Mouse (Mus musculus): Measurements from ENCODE around the gene Ly75. TPM values are rescaled to one million over a fixed set of nuclear protein-coding genes. Genes with fewer than 3 reads are reported as not detected.
A peak's percentile ranks its signal among the peaks of the same experiment; 100 is the strongest.

Ly75 gene
- polyA plus RNA-seq, 1 experiment from 2014 or later, result 0.41 TPM

DNA sequence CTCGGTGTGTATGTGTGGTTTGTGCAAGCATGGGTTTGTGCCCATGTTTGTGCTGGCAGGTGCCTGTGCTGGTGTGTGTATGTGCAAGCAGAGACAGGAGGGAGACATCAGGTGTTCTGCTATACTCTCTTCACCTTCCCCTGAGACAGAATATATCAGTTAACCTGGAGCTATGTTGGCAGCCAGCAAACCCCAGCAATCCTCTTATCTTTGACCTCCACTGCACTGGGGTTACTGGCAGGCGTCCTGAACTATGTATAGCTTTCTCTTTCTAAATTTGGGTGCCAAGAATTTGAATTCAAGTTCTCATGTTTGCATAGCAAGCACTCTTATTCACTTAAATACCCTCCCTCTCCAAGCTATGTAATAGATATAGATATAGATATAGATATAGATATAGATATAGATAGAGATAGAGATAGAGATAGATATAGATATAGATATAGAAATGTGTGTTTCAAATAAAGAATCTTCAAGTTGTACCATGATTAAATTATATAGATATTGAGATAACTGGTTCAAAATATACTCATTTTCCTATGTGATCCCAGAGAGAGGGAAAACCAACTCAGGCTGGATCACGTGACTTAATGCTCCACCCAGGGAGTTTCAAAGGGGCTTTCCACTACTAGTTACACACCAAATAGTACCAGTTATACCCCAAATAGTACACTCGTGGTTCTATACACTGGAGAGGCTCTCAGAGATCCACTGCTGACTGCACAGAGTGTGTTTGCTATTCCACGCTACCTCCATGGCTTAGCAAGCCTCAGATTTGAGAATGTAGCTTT is 17.1 kb downstream of the Ly75 start:
- Histone ChIP-seq H3K4me2 (ENCODE audit: low read length) (no peak overlapping the region), H3K4me1 (ENCODE audit: control insufficient read depth, insufficient read depth, low read length) (no peaks in the 10 kb centered on the region), H3K9ac (ENCODE audit: low read length) (no peak overlapping the region), H3K36me3 (ENCODE audit: control insufficient read depth, insufficient read depth, low read length) (no peaks in the 10 kb centered on the region), H3K4me3 (ENCODE audit: low read depth, low read length) (no peak overlapping the region), H3K27ac (ENCODE audit: low read depth, low read length) (no peak overlapping the region), H3K9me3 (replicated peaks; ENCODE audit: control insufficient read depth, low read length) (no peaks in the 10 kb centered on the region), H3K27me3 (replicated peaks; ENCODE audit: control insufficient read depth, insufficient read depth, low read length) (no peaks in the 10 kb centered on the region)
- DNase-seq (ENCODE audit: low spot score), result no peak
- 79% methylated on average over 5 of the region's 5 CpGs for WGBS
- no peak for ATAC-seq

DNA sequence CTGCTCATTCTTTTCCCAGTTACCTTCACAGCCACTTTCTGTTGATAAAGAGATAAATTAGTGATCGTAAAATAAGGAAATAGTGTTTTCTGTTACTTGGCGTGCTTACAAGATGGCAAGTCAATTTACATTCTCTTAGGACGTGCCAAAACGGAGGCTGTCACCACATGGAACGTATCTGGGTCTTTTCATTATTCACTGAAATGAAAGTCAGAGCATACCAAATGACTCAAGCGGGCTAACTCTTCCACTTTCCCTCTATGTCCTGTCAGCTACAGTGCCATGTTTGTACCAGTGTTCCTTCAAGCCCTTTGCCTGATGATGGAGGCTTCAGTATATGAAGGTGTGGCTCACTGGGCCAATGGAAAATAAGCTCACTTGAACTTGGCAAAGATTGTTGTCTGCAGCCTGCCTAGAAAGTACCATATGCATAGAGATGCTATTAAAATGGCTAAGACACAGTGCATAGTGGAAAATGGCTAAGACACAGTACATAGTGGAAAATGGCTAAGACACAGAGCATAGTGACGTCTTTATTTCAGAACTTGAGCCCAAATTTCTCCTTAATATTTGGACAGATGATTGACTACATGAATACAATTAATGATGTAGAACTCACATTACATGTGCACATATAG is 17.8 kb downstream of the Ly75 start:
- Histone ChIP-seq H3K27me3 (replicated peaks; ENCODE audit: control insufficient read depth, insufficient read depth, low read length) (no peaks in the 10 kb centered on the region), H3K36me3 (ENCODE audit: control insufficient read depth, insufficient read depth, low read length) (no peaks in the 10 kb centered on the region), H3K4me2 (ENCODE audit: low read length) (no peak overlapping the region), H3K9ac (ENCODE audit: low read length) (no peak overlapping the region), H3K4me1 (ENCODE audit: control insufficient read depth, insufficient read depth, low read length) (no peaks in the 10 kb centered on the region), H3K4me3 (ENCODE audit: low read depth, low read length) (no peak overlapping the region), H3K27ac (ENCODE audit: low read depth, low read length) (no peak overlapping the region), H3K9me3 (replicated peaks; ENCODE audit: control insufficient read depth, low read length) (no peaks in the 10 kb centered on the region)
- DNase-seq (ENCODE audit: low spot score), result peak; percentile 59
- 68% methylated on average over 7 of the region's 7 CpGs for WGBS
- peak; percentile 71; the same call in 1 of the 2 replicates for ATAC-seq

DNA sequence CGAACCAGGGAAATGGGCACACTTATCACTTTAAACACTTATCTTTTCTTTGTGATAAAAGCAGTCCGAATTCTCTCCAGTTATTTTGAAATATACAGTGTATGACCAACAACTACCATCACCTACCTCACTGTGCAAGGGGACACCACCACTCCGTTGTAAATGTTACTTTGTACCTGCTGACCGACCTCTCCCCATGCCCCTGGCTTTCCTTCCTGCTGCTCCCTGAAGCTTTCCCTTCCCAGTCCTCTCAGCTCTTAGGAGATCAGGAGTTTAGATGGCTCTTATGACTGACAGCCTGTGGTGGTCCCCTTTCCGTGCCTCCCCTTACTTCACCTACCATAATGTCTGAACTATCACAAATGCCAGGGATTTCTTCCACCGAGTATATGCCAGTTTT is 21.0 kb downstream of the Ly75 start:
- Histone ChIP-seq H3K27me3 (replicated peaks; ENCODE audit: control insufficient read depth, insufficient read depth, low read length) (no peaks in the 10 kb centered on the region), H3K4me2 (ENCODE audit: low read length) (no peak overlapping the region), H3K9me3 (replicated peaks; ENCODE audit: control insufficient read depth, low read length) (no peaks in the 10 kb centered on the region), H3K27ac (ENCODE audit: low read depth, low read length) (no peak overlapping the region), H3K9ac (ENCODE audit: low read length) (no peak overlapping the region), H3K36me3 (ENCODE audit: control insufficient read depth, insufficient read depth, low read length) (no peaks in the 10 kb centered on the region), H3K4me1 (ENCODE audit: control insufficient read depth, insufficient read depth, low read length) (no peaks in the 10 kb centered on the region), H3K4me3 (ENCODE audit: low read depth, low read length) (no peak overlapping the region)
- ATAC-seq, result no peak
- no peak for DNase-seq (ENCODE audit: low spot score)
- WGBS, result 89% methylated on average over 6 of the region's 6 CpGs

DNA sequence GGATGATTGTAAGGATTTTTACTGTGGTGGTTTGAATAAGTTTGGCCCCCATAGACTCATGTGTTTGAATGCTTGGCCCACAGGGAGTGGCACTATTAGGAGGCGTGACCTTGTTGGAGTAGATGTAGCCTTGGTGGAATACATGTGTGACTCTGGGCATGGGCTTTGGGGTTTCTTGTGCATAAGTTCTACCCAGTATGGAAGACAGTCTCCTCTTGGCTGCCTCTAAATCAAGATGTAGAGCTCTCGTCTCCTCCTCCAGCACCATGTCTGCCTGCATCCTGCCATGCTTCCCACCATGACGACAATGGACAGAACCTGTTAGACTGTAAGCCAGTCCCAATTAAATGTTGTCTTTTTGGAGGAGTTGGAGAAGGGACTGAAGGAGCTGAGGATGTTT is 23.3 kb downstream of the Ly75 start:
- Histone ChIP-seq H3K27me3 (replicated peaks; ENCODE audit: control insufficient read depth, insufficient read depth, low read length) (no peaks in the 10 kb centered on the region), H3K4me1 (ENCODE audit: control insufficient read depth, insufficient read depth, low read length) (peaks cover 4% of the 10 kb centered on the region; the same call in 1 of the 2 replicates), H3K36me3 (ENCODE audit: control insufficient read depth, insufficient read depth, low read length) (no peaks in the 10 kb centered on the region), H3K4me2 (ENCODE audit: low read length) (no peak overlapping the region), H3K9ac (ENCODE audit: low read length) (no peak overlapping the region), H3K9me3 (replicated peaks; ENCODE audit: control insufficient read depth, low read length) (no peaks in the 10 kb centered on the region), H3K4me3 (ENCODE audit: low read depth, low read length) (no peak overlapping the region), H3K27ac (ENCODE audit: low read depth, low read length) (no peak overlapping the region)
- WGBS, result 97% methylated on average over 3 of the region's 3 CpGs
- ATAC-seq (no peak), DNase-seq (ENCODE audit: low spot score) (no peak)

DNA sequence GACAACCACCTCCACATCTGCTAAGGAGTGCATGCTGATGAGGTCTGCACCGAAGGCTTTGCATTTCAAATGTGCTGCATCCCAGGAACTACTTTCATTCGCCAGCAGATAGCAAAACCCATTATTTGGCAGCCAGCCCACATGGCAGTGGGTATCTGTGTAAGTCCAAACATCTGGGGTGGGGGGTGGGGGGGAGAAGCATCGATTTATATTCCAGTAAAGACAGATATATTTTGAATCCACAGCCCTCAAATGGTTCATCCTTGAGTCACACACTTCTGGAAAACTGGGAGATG is 27.8 kb downstream of the Ly75 start:
- H3K27me3 ChIP-seq (replicated peaks; ENCODE audit: control insufficient read depth, insufficient read depth, low read length), result no peaks in the 10 kb centered on the region
- H3K36me3 ChIP-seq (ENCODE audit: control insufficient read depth, insufficient read depth, low read length), result no peaks in the 10 kb centered on the region
- H3K27ac ChIP-seq (ENCODE audit: low read depth, low read length), result no peak overlapping the region
- H3K4me3 ChIP-seq (ENCODE audit: low read depth, low read length), result 0 out of 2 replicates have a peak overlapping the region, but pooled peaks have one; percentile 2
- WGBS, result 28% methylated on average over 3 of the region's 3 CpGs
- DNase-seq (ENCODE audit: low spot score), result peak; percentile 35
- peak overlapping the region; percentile 28; the same call in 1 of the 2 replicates for H3K4me2 ChIP-seq (ENCODE audit: low read length)
- no peak overlapping the region for H3K9ac ChIP-seq (ENCODE audit: low read length)
- no peaks in the 10 kb centered on the region for H3K9me3 ChIP-seq (replicated peaks; ENCODE audit: control insufficient read depth, low read length)
- peak; percentile 15; the same call in 1 of the 2 replicates for ATAC-seq
- peaks cover 7% of the 10 kb centered on the region; the same call in 1 of the 2 replicates for H3K4me1 ChIP-seq (ENCODE audit: control insufficient read depth, insufficient read depth, low read length)

DNA sequence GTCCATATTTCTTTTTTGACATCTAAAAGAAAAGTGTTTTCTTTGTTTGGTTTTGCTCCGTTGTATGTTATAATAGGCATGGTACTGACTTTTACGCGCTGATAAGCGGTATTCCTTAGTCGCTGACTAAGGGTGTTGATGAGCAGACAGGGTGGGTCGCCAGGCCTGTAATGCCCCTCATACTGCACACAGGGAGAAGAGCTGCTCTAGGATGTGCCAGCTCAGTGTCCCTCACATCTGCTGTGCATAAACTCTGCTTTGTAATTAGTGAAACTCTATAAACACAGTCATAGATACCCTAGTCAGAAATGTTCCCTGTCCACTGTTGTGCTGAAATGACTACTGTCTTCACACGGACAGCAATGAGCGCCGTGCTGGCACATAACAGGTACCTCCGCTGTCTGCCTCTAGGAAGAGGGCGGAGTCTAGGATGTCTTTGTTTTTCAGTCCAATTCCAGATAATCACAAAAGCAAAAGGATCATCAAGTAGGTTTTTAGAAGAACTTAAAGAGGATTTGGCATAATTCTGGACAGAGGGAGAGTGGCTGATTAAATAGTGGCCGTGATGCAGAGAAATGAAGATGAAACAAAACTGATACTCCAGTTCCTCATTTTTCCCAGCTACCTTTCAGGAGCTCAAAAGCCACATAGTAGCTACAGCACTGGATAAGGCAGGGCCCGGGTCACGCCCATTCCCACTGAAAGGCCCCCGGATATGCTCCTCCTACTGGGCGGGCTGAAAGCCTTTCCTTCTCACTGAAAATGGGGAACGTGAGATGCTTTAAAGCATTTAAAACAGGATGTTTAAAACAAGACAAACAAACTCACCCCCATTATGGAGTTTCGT is 28.3 kb downstream of the Ly75 start:
- WGBS, result 59% methylated on average over 18 of the region's 18 CpGs
- ATAC-seq, result no peak

DNA sequence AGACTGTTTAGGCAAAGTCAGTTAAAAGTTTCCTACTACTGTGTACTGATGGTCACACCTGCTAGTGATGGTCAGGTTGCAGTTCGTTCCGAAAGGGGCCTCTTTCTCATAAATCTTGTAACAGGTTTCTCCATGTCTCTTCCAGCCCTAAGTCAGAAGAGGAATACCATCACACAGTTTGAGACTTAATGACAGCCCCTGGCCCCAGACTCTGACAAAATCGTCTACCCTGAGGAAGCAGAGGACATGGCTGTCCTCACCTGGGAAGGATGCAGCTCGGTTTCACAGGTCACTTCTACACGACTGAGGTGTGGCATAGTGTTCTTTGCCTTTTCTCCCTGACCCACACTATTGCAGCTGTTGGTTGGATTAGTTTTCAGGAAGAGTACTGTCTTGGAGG is 30.8 kb downstream of the Ly75 start:
- H3K27me3 ChIP-seq (replicated peaks; ENCODE audit: control insufficient read depth, insufficient read depth, low read length), result 0 out of 2 replicates have a peak, but pooled peaks cover 2% of the 10 kb centered on the region
- H3K27ac ChIP-seq (ENCODE audit: low read depth, low read length), result no peak overlapping the region
- no peak overlapping the region for H3K4me2 ChIP-seq (ENCODE audit: low read length)
- no peaks in the 10 kb centered on the region for H3K36me3 ChIP-seq (ENCODE audit: control insufficient read depth, insufficient read depth, low read length)
- no peak overlapping the region for H3K9ac ChIP-seq (ENCODE audit: low read length)
- no peak overlapping the region for H3K4me3 ChIP-seq (ENCODE audit: low read depth, low read length)
- no peak for ATAC-seq
- 85% methylated on average over 5 of the region's 5 CpGs for WGBS
- no peaks in the 10 kb centered on the region for H3K9me3 ChIP-seq (replicated peaks; ENCODE audit: control insufficient read depth, low read length)
- no peak for DNase-seq (ENCODE audit: low spot score)
- H3K4me1 ChIP-seq (ENCODE audit: control insufficient read depth, insufficient read depth, low read length), result peaks cover 7% of the 10 kb centered on the region; the same call in 1 of the 2 replicates

More for the DNA sequence above, 28.3 kb downstream of the Ly75 start:
- Histone ChIP-seq H3K4me3 (ENCODE audit: low read depth, low read length) (0 out of 2 replicates have a peak overlapping the region, but pooled peaks have one; percentile 2), H3K27ac (ENCODE audit: low read depth, low read length) (no peak overlapping the region), H3K9me3 (replicated peaks; ENCODE audit: control insufficient read depth, low read length) (no peaks in the 10 kb centered on the region), H3K4me1 (ENCODE audit: control insufficient read depth, insufficient read depth, low read length) (peaks cover 7% of the 10 kb centered on the region; the same call in 1 of the 2 replicates), H3K36me3 (ENCODE audit: control insufficient read depth, insufficient read depth, low read length) (no peaks in the 10 kb centered on the region), H3K9ac (ENCODE audit: low read length) (no peak overlapping the region), H3K4me2 (ENCODE audit: low read length) (peak overlapping the region; percentile 28; the same call in 1 of the 2 replicates), H3K27me3 (replicated peaks; ENCODE audit: control insufficient read depth, insufficient read depth, low read length) (no peaks in the 10 kb centered on the region)
- DNase-seq (ENCODE audit: low spot score), result no peak

DNA sequence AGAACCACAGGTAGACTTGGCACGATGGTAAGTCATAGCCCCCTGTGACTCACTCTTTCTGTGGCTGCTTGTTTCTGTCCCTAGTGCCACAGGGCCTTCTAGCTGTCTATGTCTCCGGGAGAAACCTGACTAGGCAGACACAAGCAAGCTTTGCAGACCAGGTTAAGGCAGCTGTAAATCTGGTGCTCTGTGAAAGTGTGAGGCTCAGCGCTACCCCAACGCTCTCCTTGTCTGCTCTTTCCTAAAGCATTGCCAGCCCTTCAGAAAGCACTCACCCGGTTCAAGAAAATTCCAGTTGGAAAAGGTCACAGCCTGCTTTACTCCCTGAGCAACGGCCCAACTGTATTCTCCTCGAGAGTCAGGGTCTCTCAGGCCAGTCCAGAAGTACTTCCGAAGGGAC is 31.3 kb downstream of the Ly75 start:
- H3K9me3 ChIP-seq (replicated peaks; ENCODE audit: control insufficient read depth, low read length), result no peaks in the 10 kb centered on the region
- H3K4me3 ChIP-seq (ENCODE audit: low read depth, low read length), result no peak overlapping the region
- H3K27ac ChIP-seq (ENCODE audit: low read depth, low read length), result no peak overlapping the region
- 0 out of 2 replicates have a peak, but pooled peaks cover 3% of the 10 kb centered on the region for H3K27me3 ChIP-seq (replicated peaks; ENCODE audit: control insufficient read depth, insufficient read depth, low read length)
- H3K4me1 ChIP-seq (ENCODE audit: control insufficient read depth, insufficient read depth, low read length), result peaks cover 7% of the 10 kb centered on the region; the same call in 1 of the 2 replicates
- no peaks in the 10 kb centered on the region for H3K36me3 ChIP-seq (ENCODE audit: control insufficient read depth, insufficient read depth, low read length)
- no peak overlapping the region for H3K4me2 ChIP-seq (ENCODE audit: low read length)
- H3K9ac ChIP-seq (ENCODE audit: low read length), result no peak overlapping the region
- DNase-seq (ENCODE audit: low spot score), result no peak
- WGBS, result 90% methylated on average over 8 of the region's 8 CpGs
- ATAC-seq, result no peak

Data from forebrain, embryonic 14.5 days (tissue).